Mouse (Mus musculus): Measurements from ENCODE around the gene Rcc2. TPM values are rescaled to one million over a fixed set of nuclear protein-coding genes. Genes with fewer than 3 reads are reported as not detected.
A peak's percentile ranks its signal among the peaks of the same experiment; 100 is the strongest.

Rcc2 gene
- polyA plus RNA-seq, 1 experiment from 2014 or later, result 18.9 TPM

DNA sequence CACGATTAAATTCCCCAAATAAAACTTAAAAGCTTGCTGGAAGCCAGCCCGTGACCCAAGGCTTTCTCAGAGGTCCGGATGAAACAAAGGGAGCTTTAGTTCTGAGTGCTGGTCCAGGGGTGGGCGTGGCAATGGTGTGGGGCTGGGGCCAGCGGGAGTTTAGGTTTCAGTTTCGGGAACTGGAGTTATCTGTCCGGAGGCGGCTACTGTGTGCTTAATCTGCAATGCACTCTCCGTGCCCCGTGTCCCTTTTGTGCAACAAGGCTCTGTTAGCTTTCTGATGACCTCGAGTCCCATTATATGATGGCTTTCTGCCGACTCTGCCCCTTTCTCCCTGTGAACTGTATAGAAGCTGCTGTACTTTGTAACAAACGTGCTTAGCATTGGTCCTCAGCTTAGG is 70.1 kb downstream of the Rcc2 start:
- DNase-seq (ENCODE audit: low spot score), result peak; percentile 72
- H3K27me3 ChIP-seq (ENCODE audit: control insufficient read depth, insufficient read depth, low read length), result no peaks in the 10 kb centered on the region
- H3K4me3 ChIP-seq (ENCODE audit: low read depth, low read length), result peak overlapping the region; percentile 33
- H3K4me2 ChIP-seq (replicated peaks; ENCODE audit: low read depth), result peak overlapping the region; percentile 51
- peak overlapping the region; percentile 50 for H3K9ac ChIP-seq (ENCODE audit: low read length)
- no peaks in the 10 kb centered on the region for H3K36me3 ChIP-seq (ENCODE audit: control insufficient read depth, insufficient read depth, low read length)
- TF ChIP-seq CTCF (IDR thresholded peaks at IDR 0.05; ENCODE audit: low read depth) (no peak), EP300 (optimal IDR thresholded peaks at IDR 0.05) (no peak)
- no peak overlapping the region for H3K27ac ChIP-seq (replicated peaks)
- 4% methylated on average over 13 of the region's 13 CpGs for WGBS
- no peaks in the 10 kb centered on the region for H3K9me3 ChIP-seq (ENCODE audit: control insufficient read depth, low read length)
- peak; percentile 35; the same call in 1 of the 2 replicates for ATAC-seq (ENCODE audit: low FRiP score, low TSS enrichment)
- no peaks in the 10 kb centered on the region for H3K4me1 ChIP-seq (replicated peaks; ENCODE audit: control insufficient read depth, insufficient read depth)

DNA sequence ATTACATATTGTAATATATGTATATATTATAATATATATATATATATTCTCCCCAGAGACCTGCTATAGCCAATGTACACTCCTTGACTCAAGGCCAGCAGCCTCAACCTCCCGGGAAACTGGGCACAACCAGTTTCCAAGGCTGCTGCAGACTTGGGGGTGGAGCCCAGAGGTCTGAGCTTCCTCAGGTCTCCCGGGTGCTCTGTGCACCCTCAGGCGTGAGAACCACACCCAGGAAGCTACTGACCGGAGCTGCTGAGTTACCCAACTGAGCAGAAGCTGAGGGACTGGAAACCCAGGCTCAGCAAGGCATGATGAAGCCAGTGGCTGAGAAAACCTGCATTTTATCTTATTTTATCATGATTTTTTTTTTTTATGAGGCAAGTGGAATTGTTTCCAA is 70.8 kb downstream of the Rcc2 start:
- Histone ChIP-seq H3K36me3 (ENCODE audit: control insufficient read depth, insufficient read depth, low read length) (no peaks in the 10 kb centered on the region), H3K27me3 (ENCODE audit: control insufficient read depth, insufficient read depth, low read length) (no peaks in the 10 kb centered on the region), H3K27ac (replicated peaks) (no peak overlapping the region), H3K9me3 (ENCODE audit: control insufficient read depth, low read length) (no peaks in the 10 kb centered on the region), H3K4me1 (replicated peaks; ENCODE audit: control insufficient read depth, insufficient read depth) (no peaks in the 10 kb centered on the region), H3K4me3 (ENCODE audit: low read depth, low read length) (no peak overlapping the region), H3K4me2 (replicated peaks; ENCODE audit: low read depth) (no peak overlapping the region), H3K9ac (ENCODE audit: low read length) (no peak overlapping the region)
- peak; percentile 43 for DNase-seq (ENCODE audit: low spot score)
- WGBS, result 31% methylated on average over 4 of the region's 4 CpGs
- TF ChIP-seq EP300 (optimal IDR thresholded peaks at IDR 0.05), result no peak
- no peak for TF ChIP-seq CTCF (IDR thresholded peaks at IDR 0.05; ENCODE audit: low read depth)
- peak; percentile 54; the same call in 1 of the 2 replicates for ATAC-seq (ENCODE audit: low FRiP score, low TSS enrichment)

Small RNAs within 50 kb of the gene (microRNA-seq; reads per million reads assigned to microRNA genes)
- gene Gm23045 (not detected), gene Gm25951 (not detected)

Other genes starting within 250 kb of the Rcc2 start
- gene Arhgef10l, start 34.5 kb upstream of the Rcc2 start, polyA plus RNA-seq (2015; fragmentation: Nextera tagmentation; extraction: Ambion mirVana), result 11.3 and 12.7 TPM in 2 replicates
- gene Padi6, start 42.1 kb downstream of the Rcc2 start, polyA plus RNA-seq (2015; fragmentation: Nextera tagmentation; extraction: Ambion mirVana), result not detected in 2 replicates
- 0.23 and 0.27 TPM in 2 replicates for gene Padi4, start 73.7 kb downstream of the Rcc2 start, polyA plus RNA-seq (2015; fragmentation: Nextera tagmentation; extraction: Ambion mirVana)
- gene Padi3, start 110.1 kb downstream of the Rcc2 start, polyA plus RNA-seq (2015; fragmentation: Nextera tagmentation; extraction: Ambion mirVana), result 0.02 TPM in 1 of 2 replicates, not detected in the other
- 1.3 and 2.1 TPM in 2 replicates for gene Padi1, start 145.2 kb downstream of the Rcc2 start, polyA plus RNA-seq (2015; fragmentation: Nextera tagmentation; extraction: Ambion mirVana)
- 0.64 and 0.69 TPM in 2 replicates for gene Padi2, start 205.8 kb downstream of the Rcc2 start, polyA plus RNA-seq (2015; fragmentation: Nextera tagmentation; extraction: Ambion mirVana)